Mouse (Mus musculus): Measurements from ENCODE around the gene Phldb3. TPM values are rescaled to one million over a fixed set of nuclear protein-coding genes. Genes with fewer than 3 reads are reported as not detected.
A peak's percentile ranks its signal among the peaks of the same experiment; 100 is the strongest.

Phldb3 gene
- polyA plus RNA-seq, 1 experiment from 2014 or later, result not detected

- H3K4me1 ChIP-seq (replicated peaks; ENCODE audit: control insufficient read depth, insufficient read depth, low read length), result no peaks in the 10 kb centered on the region
- ATAC-seq, result peak; percentile 64
- H3K27me3 ChIP-seq (replicated peaks; ENCODE audit: control insufficient read depth, insufficient read depth, low read length), result no peaks in the 10 kb centered on the region
- H3K4me3 ChIP-seq (replicated peaks; ENCODE audit: low read length), result no peak overlapping the region
- H3K4me2 ChIP-seq (ENCODE audit: low read length), result no peak overlapping the region
- WGBS, result 14% methylated on average over 8 of the region's 8 CpGs
- H3K27ac ChIP-seq (ENCODE audit: low read length), result no peak overlapping the region
- no peak overlapping the region for H3K9ac ChIP-seq (replicated peaks; ENCODE audit: low read depth, low read length)
- no peaks in the 10 kb centered on the region for H3K36me3 ChIP-seq (ENCODE audit: control insufficient read depth, insufficient read depth)
- no peaks in the 10 kb centered on the region for H3K9me3 ChIP-seq (ENCODE audit: control insufficient read depth, low read length)
Measured at GRCm38 (mm10) chr7:24662575-24662974, 52.0 kb downstream of the Phldb3 start.

DNA sequence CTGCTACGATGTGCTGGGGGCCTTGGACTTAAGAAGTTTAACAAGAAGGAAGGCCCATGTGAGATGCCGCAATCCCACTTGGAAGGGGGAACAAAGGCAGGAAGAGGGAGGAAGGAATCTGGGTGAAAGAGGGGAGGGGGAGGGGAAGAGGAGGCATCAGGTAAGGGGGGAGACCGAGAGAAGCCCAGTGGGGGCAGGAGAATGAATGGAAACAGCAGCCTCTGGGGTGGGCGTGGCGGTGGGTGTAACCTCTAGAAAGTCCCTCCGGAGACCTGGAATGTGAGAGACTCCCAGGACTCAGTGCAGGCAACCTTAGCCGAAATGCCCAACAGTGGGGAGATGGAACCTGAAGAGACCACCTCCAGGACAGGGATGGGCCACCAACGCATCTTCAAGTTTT is 53.7 kb downstream of the Phldb3 start:
- Histone ChIP-seq H3K9me3 (ENCODE audit: control insufficient read depth, low read length) (no peaks in the 10 kb centered on the region), H3K4me3 (replicated peaks; ENCODE audit: low read length) (no peak overlapping the region), H3K36me3 (ENCODE audit: control insufficient read depth, insufficient read depth) (no peaks in the 10 kb centered on the region), H3K4me2 (ENCODE audit: low read length) (no peak overlapping the region), H3K27me3 (replicated peaks; ENCODE audit: control insufficient read depth, insufficient read depth, low read length) (no peaks in the 10 kb centered on the region), H3K4me1 (replicated peaks; ENCODE audit: control insufficient read depth, insufficient read depth, low read length) (no peaks in the 10 kb centered on the region), H3K27ac (ENCODE audit: low read length) (no peak overlapping the region), H3K9ac (replicated peaks; ENCODE audit: low read depth, low read length) (no peak overlapping the region)
- WGBS, result 34% methylated on average over 8 of the region's 8 CpGs
- no peak for ATAC-seq

GRCm38 (mm10) chr7:24664959-24665358 is 54.4 kb downstream of the Phldb3 start:
- H3K27ac ChIP-seq (ENCODE audit: low read length), result no peak overlapping the region
- WGBS, result 80% methylated on average over 9 of the region's 9 CpGs
- H3K4me2 ChIP-seq (ENCODE audit: low read length), result no peak overlapping the region
- ATAC-seq, result no peak
- H3K9ac ChIP-seq (replicated peaks; ENCODE audit: low read depth, low read length), result no peak overlapping the region
- H3K4me3 ChIP-seq (replicated peaks; ENCODE audit: low read length), result no peak overlapping the region
- no peaks in the 10 kb centered on the region for H3K9me3 ChIP-seq (ENCODE audit: control insufficient read depth, low read length)
- no peaks in the 10 kb centered on the region for H3K4me1 ChIP-seq (replicated peaks; ENCODE audit: control insufficient read depth, insufficient read depth, low read length)
- H3K36me3 ChIP-seq (ENCODE audit: control insufficient read depth, insufficient read depth), result no peaks in the 10 kb centered on the region
- H3K27me3 ChIP-seq (replicated peaks; ENCODE audit: control insufficient read depth, insufficient read depth, low read length), result no peaks in the 10 kb centered on the region

- 89% methylated on average over 23 of the region's 23 CpGs for WGBS
- Histone ChIP-seq H3K27me3 (replicated peaks; ENCODE audit: control insufficient read depth, insufficient read depth, low read length) (no peaks in the 10 kb centered on the region), H3K36me3 (ENCODE audit: control insufficient read depth, insufficient read depth) (no peaks in the 10 kb centered on the region), H3K27ac (ENCODE audit: low read length) (no peak overlapping the region), H3K4me2 (ENCODE audit: low read length) (no peak overlapping the region), H3K4me3 (replicated peaks; ENCODE audit: low read length) (no peak overlapping the region), H3K9ac (replicated peaks; ENCODE audit: low read depth, low read length) (no peak overlapping the region), H3K9me3 (ENCODE audit: control insufficient read depth, low read length) (no peaks in the 10 kb centered on the region), H3K4me1 (replicated peaks; ENCODE audit: control insufficient read depth, insufficient read depth, low read length) (no peaks in the 10 kb centered on the region)
- no peak for ATAC-seq
Measured at GRCm38 (mm10) chr7:24671944-24672439, 61.4 kb downstream of the Phldb3 start.

DNA sequence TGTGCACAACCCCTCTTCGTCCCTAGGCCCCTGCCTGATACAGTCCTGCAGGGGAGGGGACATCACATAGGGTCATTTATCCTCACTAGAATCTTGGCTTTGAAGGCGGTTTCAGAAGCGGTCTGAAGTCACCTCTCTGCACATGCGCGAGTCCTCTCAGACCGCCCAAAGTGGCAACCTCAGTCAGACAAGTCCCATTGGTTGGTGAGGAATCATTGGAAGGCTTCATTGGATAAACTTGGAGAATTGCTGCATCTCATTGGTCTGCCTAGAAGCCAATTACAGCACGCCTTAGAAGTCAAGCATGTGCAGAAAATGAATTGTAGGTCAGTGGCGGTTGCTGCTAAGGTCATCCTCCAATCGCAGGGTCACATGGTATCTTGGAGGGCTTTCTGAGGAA is 66.0 kb downstream of the Phldb3 start, which contains the start of gene Tex101:
TSS of gene Tex101 (minus strand) at position 101 of the 400 bp plus-strand sequence.
- ATAC-seq, result no peak
- Histone ChIP-seq H3K4me2 (ENCODE audit: low read length) (no peak within 1 kb of the TSS), H3K9me3 (ENCODE audit: control insufficient read depth, low read length) (no peaks in the 10 kb centered on the region), H3K27me3 (replicated peaks; ENCODE audit: control insufficient read depth, insufficient read depth, low read length) (no peaks in the 10 kb centered on the region), H3K27ac (ENCODE audit: low read length) (no peak within 1 kb of the TSS), H3K36me3 (ENCODE audit: control insufficient read depth, insufficient read depth) (no peaks in the 10 kb centered on the region), H3K4me3 (replicated peaks; ENCODE audit: low read length) (no peak within 1 kb of the TSS), H3K4me1 (replicated peaks; ENCODE audit: control insufficient read depth, insufficient read depth, low read length) (no peaks in the 10 kb centered on the region), H3K9ac (replicated peaks; ENCODE audit: low read depth, low read length) (no peak within 1 kb of the TSS)
- WGBS, result 93% methylated on average over 9 of the region's 9 CpGs

Other genes starting within 250 kb of the Phldb3 start
- gene Kcnn4, start 240.5 kb upstream of the Phldb3 start, polyA plus RNA-seq (2015; fragmentation: Nextera tagmentation; extraction: Ambion mirVana), result 0.63 and 0.80 TPM in 2 replicates
- gene Smg9, start 211.1 kb upstream of the Phldb3 start, polyA plus RNA-seq (2015; fragmentation: Nextera tagmentation; extraction: Ambion mirVana), result 30.3 and 35.2 TPM in 2 replicates
- gene Irgc1, start 158.5 kb upstream of the Phldb3 start, polyA plus RNA-seq (2015; fragmentation: Nextera tagmentation; extraction: Ambion mirVana), result not detected in 2 replicates
- gene Plaur, start 148.3 kb upstream of the Phldb3 start, polyA plus RNA-seq (2015; fragmentation: Nextera tagmentation; extraction: Ambion mirVana), result 2.1 and 2.3 TPM in 2 replicates
- gene Cadm4, start 128.7 kb upstream of the Phldb3 start, polyA plus RNA-seq (2015; fragmentation: Nextera tagmentation; extraction: Ambion mirVana), result 67.8 and 86.8 TPM in 2 replicates
- 267 and 282 TPM in 2 replicates for gene Zfp428, start 103.8 kb upstream of the Phldb3 start, polyA plus RNA-seq (2015; fragmentation: Nextera tagmentation; extraction: Ambion mirVana)
- 1.2 and 1.9 TPM in 2 replicates for gene AC161166.1, start 98.3 kb upstream of the Phldb3 start, polyA plus RNA-seq (2015; fragmentation: Nextera tagmentation; extraction: Ambion mirVana)
- gene Irgq, start 80.1 kb upstream of the Phldb3 start, polyA plus RNA-seq (2015; fragmentation: Nextera tagmentation; extraction: Ambion mirVana), result 26.4 and 26.5 TPM in 2 replicates
- gene Pinlyp, start 64.6 kb upstream of the Phldb3 start, polyA plus RNA-seq (2015; fragmentation: Nextera tagmentation; extraction: Ambion mirVana), result not detected in 2 replicates
- gene Xrcc1, start 64.5 kb upstream of the Phldb3 start, polyA plus RNA-seq (2015; fragmentation: Nextera tagmentation; extraction: Ambion mirVana), result 79.8 and 80.2 TPM in 2 replicates
- gene Ethe1, start 23.2 kb upstream of the Phldb3 start, polyA plus RNA-seq (2015; fragmentation: Nextera tagmentation; extraction: Ambion mirVana), result 19.8 and 23.3 TPM in 2 replicates
- gene Zfp575, start 23.1 kb upstream of the Phldb3 start, polyA plus RNA-seq (2015; fragmentation: Nextera tagmentation; extraction: Ambion mirVana), result 9.9 and 11.7 TPM in 2 replicates
- gene Lypd3, start 25.8 kb downstream of the Phldb3 start, polyA plus RNA-seq (2015; fragmentation: Nextera tagmentation; extraction: Ambion mirVana), result 0.29 and 0.58 TPM in 2 replicates
- not detected in 2 replicates for gene Tex101, start 65.9 kb downstream of the Phldb3 start, polyA plus RNA-seq (2015; fragmentation: Nextera tagmentation; extraction: Ambion mirVana)
- not detected in 2 replicates for gene BC049730, start 98.5 kb downstream of the Phldb3 start, polyA plus RNA-seq (2015; fragmentation: Nextera tagmentation; extraction: Ambion mirVana)
- gene Gm4763, start 116.1 kb downstream of the Phldb3 start, polyA plus RNA-seq (2015; fragmentation: Nextera tagmentation; extraction: Ambion mirVana), result not detected in 2 replicates
- gene Cd177, start 149.5 kb downstream of the Phldb3 start, polyA plus RNA-seq (2015; fragmentation: Nextera tagmentation; extraction: Ambion mirVana), result 0.23 TPM in 1 of 2 replicates, not detected in the other
- gene Ceacam10, start 166.4 kb downstream of the Phldb3 start, polyA plus RNA-seq (2015; fragmentation: Nextera tagmentation; extraction: Ambion mirVana), result not detected in 2 replicates